ENCODE assay signal across 14 mouse cellular contexts in genomic region chr8:121792627-121793026, GRCm38 (mm10). TPM values are rescaled to one million over a fixed set of nuclear protein-coding genes. Genes with fewer than 3 reads are reported as not detected.
DNase-seq lines count a peak whose midpoint lies in the region; ATAC-seq lines count a peak whose summit lies in the region.
"Had no signal": no experiment of that assay in that cellular context is flagged by ENCODE, and none has a peak within 500 bp of the region (broad histone marks: within the 10 kb centered on the region; RNA-seq: fewer than 3 reads in every experiment).

No protein-coding gene starts in this region.

- no peaks in the 10 kb centered on the region for H3K27me3 ChIP-seq in heart, embryonic 14.5 days (ENCODE audit: control insufficient read depth, insufficient read depth, low read length)
- H3K27me3 ChIP-seq in midbrain, embryonic 10.5 days (ENCODE audit: low read depth, poor library complexity, severe bottlenecking), result no peaks in the 10 kb centered on the region
- H3K27me3 ChIP-seq: embryonic facial prominence, embryonic 13.5 days; neural tube, embryonic 12.5 days had no signal

- H3K9ac ChIP-seq in heart, embryonic 14.5 days (ENCODE audit: low read length), result no peak overlapping the region; the same call in 1 of the 2 replicates
- H3K9ac ChIP-seq: embryonic facial prominence, embryonic 13.5 days; neural tube, embryonic 12.5 days had no signal

- no peak for ATAC-seq in heart, embryonic 14.5 days (ENCODE audit: insufficient number of reproducible peaks, insufficient read depth, low FRiP score, low read depth)
- peak; percentile 1 to 10; a peak in 1 of 4 replicates for ATAC-seq in hematopoietic stem cell, adult 5-6 weeks (replicated peaks in 1 of 2; ENCODE audit: insufficient read depth in 1 of 2, low FRiP score in 2 of 2, low TSS enrichment in 1 of 2, low read depth in 1 of 2, poor library complexity in 2 of 2, severe bottlenecking in 2 of 2)

- peaks cover 15 to 16% of the 10 kb centered on the region in 2 experiments for H3K4me1 ChIP-seq in heart, embryonic 14.5 days (ENCODE audit: control insufficient read depth in 2 of 2, insufficient read depth in 2 of 2, low read length in 2 of 2)
- H3K4me1 ChIP-seq in midbrain, embryonic 10.5 days, result no peaks in the 10 kb centered on the region
- H3K4me1 ChIP-seq: embryonic facial prominence, embryonic 13.5 days; neural tube, embryonic 12.5 days had no signal

- peaks cover 32% of the 10 kb centered on the region for H3K36me3 ChIP-seq in heart, embryonic 14.5 days (ENCODE audit: control insufficient read depth, insufficient read depth, low read length)
- H3K36me3 ChIP-seq in midbrain, embryonic 10.5 days, result peaks cover 62% of the 10 kb centered on the region

- no peak for DNase-seq in heart, postnatal 4 days
- DNase-seq in R1 (ENCODE audit: low read depth, low spot score), result peak; percentile 42
- DNase-seq in lung, postnatal 14 days, result peak; percentile 41
- no peak for DNase-seq in Muller cell, postnatal 12 days (ENCODE audit: inconsistent ontology term)
- no peak for DNase-seq in kidney, postnatal 10 days
- no peak for DNase-seq in midbrain, embryonic 10.5 days (ENCODE audit: low spot score)
- DNase-seq: cerebellum, adult 11-12 months; kidney, adult 18-20 months; layer of hippocampus, postnatal 36 days; right cerebral cortex, postnatal 25 days had no signal

- H3K27ac ChIP-seq in heart, embryonic 14.5 days (replicated peaks in 1 of 2; ENCODE audit: control insufficient read depth in 1 of 2, insufficient read depth in 1 of 2, low read depth in 2 of 2, low read length in 2 of 2), result peak overlapping the region; percentile 25 to 53; a peak in 3 of 4 replicates
- no peak overlapping the region for H3K27ac ChIP-seq in midbrain, embryonic 10.5 days (replicated peaks)
- H3K27ac ChIP-seq: embryonic facial prominence, embryonic 13.5 days; neural tube, embryonic 12.5 days had no signal

- no peaks in the 10 kb centered on the region for H3K9me3 ChIP-seq in heart, embryonic 14.5 days (ENCODE audit: control insufficient read depth, low read length)
- no peaks in the 10 kb centered on the region for H3K9me3 ChIP-seq in midbrain, embryonic 10.5 days (replicated peaks)
- H3K9me3 ChIP-seq: embryonic facial prominence, embryonic 13.5 days; neural tube, embryonic 12.5 days had no signal

- H3K4me2 ChIP-seq in heart, embryonic 14.5 days (ENCODE audit: low read length), result no peak overlapping the region
- H3K4me2 ChIP-seq: embryonic facial prominence, embryonic 13.5 days; neural tube, embryonic 12.5 days had no signal

- WGBS in heart, embryonic 14.5 days, result 37% methylated on average over 4 of the region's 4 CpGs
- WGBS in midbrain, embryonic 10.5 days, result 88% methylated on average over 4 of the region's 4 CpGs

- no peak overlapping the region for H3K4me3 ChIP-seq in heart, embryonic 14.5 days (ENCODE audit: control insufficient read depth in 1 of 2, insufficient read depth in 1 of 2, low read depth in 1 of 2, low read length in 2 of 2)
- no peak overlapping the region for H3K4me3 ChIP-seq in midbrain, embryonic 10.5 days
- H3K4me3 ChIP-seq: embryonic facial prominence, embryonic 13.5 days; neural tube, embryonic 12.5 days had no signal

RNA-seq across cellular contexts. Expression of gene Klhdc4, which starts 36.7 kb away (rescaled TPM):
- 20.8 and 20.9 TPM in 2 replicates for polyA plus RNA-seq in heart, embryonic 14.5 days (2014; fragmentation: Nextera tagmentation; extraction: Ambion mirVana)
- total RNA-seq in heart, postnatal 4 days (2021), result 10 to 100 TPM; 17.8 to 21.9 TPM
- total RNA-seq in hematopoietic stem cell, adult 5-6 weeks (2017), result 25.7 and 32.3 TPM in 2 replicates
- polyA plus RNA-seq in midbrain, embryonic 10.5 days (2016; fragmentation: Nextera tagmentation; extraction: Ambion mirVana), result 62.1 and 64.1 TPM in 2 replicates

Comparison
In these comparisons a context has a peak if more than half of its experiments do, and no peak if none do; other contexts are left out.
1. DNase-seq: peak in R1 (single experiment) and lung, postnatal 14 days (single experiment); none in heart, postnatal 4 days (single experiment), Muller cell, postnatal 12 days (single experiment), kidney, postnatal 10 days (single experiment) and midbrain, embryonic 10.5 days (single experiment).